Mouse (Mus musculus): ENCODE measurements around the gene Ptpa. TPM values are rescaled to one million over a fixed set of nuclear protein-coding genes. Genes with fewer than 3 reads are reported as not detected.

The Ptpa gene
- total and polyA plus RNA-seq, 3 experiments = 111 to 194 (median 122) TPM

DNA sequence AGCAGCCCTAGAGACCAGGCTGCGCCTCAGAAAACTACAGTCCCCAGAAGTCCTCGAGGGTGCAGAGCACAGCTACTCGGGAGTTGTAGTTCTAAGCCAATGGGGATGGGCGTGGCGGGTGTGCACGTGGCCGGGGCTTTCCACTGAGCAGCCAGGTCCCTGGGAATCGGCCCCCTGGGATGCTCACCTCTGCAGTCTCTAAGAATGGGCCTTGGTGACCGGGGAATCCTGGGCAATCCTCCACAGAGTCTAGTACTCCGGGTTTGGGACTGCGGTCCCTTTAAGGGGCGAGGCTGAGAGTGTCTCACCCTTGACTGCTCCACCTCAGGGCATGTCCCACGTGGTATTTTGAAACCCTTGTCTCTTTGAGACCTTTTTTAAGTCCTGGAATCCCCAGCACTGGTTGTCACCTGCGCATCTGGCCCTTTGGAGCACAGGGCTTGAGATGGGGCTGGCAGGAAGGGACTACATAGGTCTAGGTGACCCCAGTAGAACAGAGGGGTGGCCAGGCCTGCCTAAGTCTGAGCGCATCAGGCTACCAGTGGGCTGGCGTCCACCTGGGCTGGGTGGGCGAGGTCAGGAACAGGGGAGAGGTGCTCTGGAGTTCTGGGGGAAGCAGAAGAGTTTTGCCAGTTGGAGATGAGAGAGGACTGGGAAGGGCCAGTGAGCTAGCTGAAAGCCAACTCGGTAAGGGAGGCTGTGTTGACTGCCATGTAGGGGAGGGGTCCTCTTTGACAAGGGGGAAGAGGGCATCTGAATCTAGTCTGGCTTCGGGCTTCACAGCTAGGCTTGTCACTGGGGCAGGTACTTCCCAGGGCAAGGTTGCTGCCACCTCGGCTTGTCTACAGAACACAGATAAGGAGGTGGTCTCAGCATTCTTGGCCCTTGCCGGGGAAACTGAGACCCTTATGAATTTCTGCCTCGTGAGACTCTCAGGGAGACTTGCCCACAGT is 80.3 kb downstream of the Ptpa start:
- peaks cover 9% of the 10 kb centered on the region for H3K9me3 ChIP-seq (replicated peaks; ENCODE audit: low read length)
- H3K79me2 ChIP-seq (replicated peaks; ENCODE audit: control insufficient read depth, extremely low read depth, insufficient read depth, poor library complexity, severe bottlenecking) = no peaks in the 10 kb centered on the region
- H3K27me3 ChIP-seq (replicated peaks) = peaks cover 5% of the 10 kb centered on the region
- peaks cover 19 to 25% of the 10 kb centered on the region in 2 experiments for H3K4me1 ChIP-seq (ENCODE audit: control insufficient read depth in 1 of 2, insufficient read depth in 2 of 2)
- no peak overlapping the region for H3K4me3 ChIP-seq (replicated peaks in 1 of 3; ENCODE audit: low read depth in 2 of 3, low read length in 2 of 3, poor library complexity in 1 of 3)
- dilution Hi-C loops (cut with MboI; ENCODE audit: extremely low pct_ligation_motif_present, extremely low pct_unique_long_range_greater_than_20kb, low sequenced_read_pairs) (no loop called here), in situ Hi-C loops (cut with MboI; ENCODE audit: low pct_ligation_motif_present, low pct_unique_long_range_greater_than_20kb, low sequenced_read_pairs) (no loop called here)
- no peak overlapping the region for H3K27ac ChIP-seq (ENCODE audit: insufficient read depth, low read depth)
- TF ChIP-seq MYC (IDR thresholded peaks at IDR 0.05; ENCODE audit: low read depth, low read length) (peak; percentile 95), ZMIZ1 (IDR thresholded peaks at IDR 0.05; ENCODE audit: low read depth, low read length) (no peak), CTCF (conservative IDR thresholded peaks at IDR 0.05 in 1 of 2, IDR thresholded peaks at IDR 0.05 in 1 of 2; ENCODE audit: low read depth in 2 of 2, low read length in 2 of 2) (no peak), CHD1 (IDR thresholded peaks at IDR 0.05; ENCODE audit: low read depth, low read length) (no peak), ELF1 (IDR thresholded peaks at IDR 0.05; ENCODE audit: low read depth, low read length) (peak; percentile 69), MXI1 (IDR thresholded peaks at IDR 0.05; ENCODE audit: low read depth, low read length) (peak; percentile 94), IRF4 (IDR thresholded peaks at IDR 0.05; ENCODE audit: low read depth, low read length) (no peak), GABPA (IDR thresholded peaks at IDR 0.05; ENCODE audit: insufficient replicate concordance, low read depth, low read length) (peak; percentile 74; the same call in 1 of the 2 replicates), POLR2AphosphoS2 (IDR thresholded peaks at IDR 0.05; ENCODE audit: low read depth, low read length) (no peak), TBP (conservative IDR thresholded peaks at IDR 0.05; ENCODE audit: low read depth, low read length) (no peak), ZNF384 (IDR thresholded peaks at IDR 0.05; ENCODE audit: low read depth, low read length) (peak; percentile 39; the same call in 1 of the 2 replicates), MEF2A (IDR thresholded peaks at IDR 0.05; ENCODE audit: borderline replicate concordance, low read depth, low read length) (peak; percentile 41; the same call in 1 of the 2 replicates), JUN (IDR thresholded peaks at IDR 0.05; ENCODE audit: insufficient read depth, low read depth, low read length) (no peak), RAD21 (IDR thresholded peaks at IDR 0.05; ENCODE audit: low read depth, low read length) (no peak), USF1 (IDR thresholded peaks at IDR 0.05; ENCODE audit: low read depth, low read length) (peak; percentile 70), BHLHE40 (IDR thresholded peaks at IDR 0.05; ENCODE audit: low read depth, low read length) (peak; percentile 69), JUND (conservative IDR thresholded peaks at IDR 0.05; ENCODE audit: low read depth, low read length) (no peak), USF2 (conservative IDR thresholded peaks at IDR 0.05; ENCODE audit: low read depth, low read length) (no peak; the same call in 1 of the 2 replicates), MAZ (IDR thresholded peaks at IDR 0.05; ENCODE audit: low read depth, low read length) (0 out of 2 replicates have a peak, but pooled peaks have one; percentile 55), ETS1 (conservative IDR thresholded peaks at IDR 0.05; ENCODE audit: low read depth, low read length) (peak; percentile 39; the same call in 1 of the 2 replicates), HCFC1 (IDR thresholded peaks at IDR 0.05; ENCODE audit: low read depth, low read length) (peak; percentile 100), SIN3A (IDR thresholded peaks at IDR 0.05; ENCODE audit: low read length) (0 out of 2 replicates have a peak, but pooled peaks have one; percentile 63), PAX5 (IDR thresholded peaks at IDR 0.05; ENCODE audit: low read length) (no peak), TCF12 (IDR thresholded peaks at IDR 0.05; ENCODE audit: low read depth, low read length) (peak; percentile 36; the same call in 1 of the 2 replicates), MAFK (IDR thresholded peaks at IDR 0.05; ENCODE audit: insufficient replicate concordance, low read length) (no peak), NRF1 (IDR thresholded peaks at IDR 0.05; ENCODE audit: low read depth, low read length) (peak; percentile 53), KAT2A (IDR thresholded peaks at IDR 0.05; ENCODE audit: insufficient replicate concordance, low read length) (peak; percentile 99), MAX (IDR thresholded peaks at IDR 0.05; ENCODE audit: low read length) (peak; percentile 93), SMC3 (IDR thresholded peaks at IDR 0.05; ENCODE audit: low read depth, low read length) (no peak), POLR2A (IDR thresholded peaks at IDR 0.05; ENCODE audit: low read depth, low read length) (no peak), CHD2 (IDR thresholded peaks at IDR 0.05; ENCODE audit: low read length) (no peak)
- peak overlapping the region; percentile 7; the same call in 1 of the 2 replicates for H3K4me2 ChIP-seq (ENCODE audit: insufficient read depth, low read depth, poor library complexity, severe bottlenecking)
- no peaks in the 10 kb centered on the region for H3K36me3 ChIP-seq (replicated peaks in 1 of 2; ENCODE audit: control insufficient read depth in 1 of 2, insufficient read depth in 1 of 2, low read length in 1 of 2)
- DNase-seq (ENCODE audit: extremely low read depth) = peak; percentile 70
- H3K9ac ChIP-seq (ENCODE audit: insufficient read depth, low read depth) = no peak overlapping the region

Data from CH12.LX (cell line).